9 mouse cellular contexts compared by ENCODE assay signal in the genomic region with DNA sequence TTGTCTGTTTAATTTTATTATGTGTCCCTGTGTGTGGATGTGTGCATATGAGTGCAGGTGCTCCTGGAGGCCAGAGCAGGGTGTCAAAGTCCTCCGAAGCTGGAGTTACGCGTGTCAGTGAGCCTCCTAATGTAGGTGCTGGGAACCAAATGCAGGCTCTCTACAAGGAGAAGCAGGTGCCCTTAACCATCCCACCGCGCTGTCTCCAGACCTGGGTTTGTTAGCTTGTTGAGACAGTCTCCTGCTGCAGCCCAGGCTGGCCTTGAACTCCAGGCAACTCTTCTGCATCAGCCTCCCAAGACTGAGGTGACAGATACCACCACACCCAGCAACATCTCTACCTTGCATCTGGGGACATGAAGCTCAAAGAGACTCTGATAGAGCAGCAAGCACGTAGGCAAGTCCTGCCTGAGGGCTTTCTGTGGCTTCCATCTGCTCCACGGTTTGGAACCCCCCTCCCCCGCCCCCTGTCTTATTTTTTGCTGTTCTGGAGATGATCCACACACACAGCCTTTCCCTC. TPM values are rescaled to one million over a fixed set of nuclear protein-coding genes. Genes with fewer than 3 reads are reported as not detected.
A peak's percentile ranks its signal among the peaks of the same experiment; 100 is the strongest.
DNase-seq lines count a peak whose midpoint lies in the region; ATAC-seq lines count a peak whose summit lies in the region.
"Had no signal": no experiment of that assay in that cellular context is flagged by ENCODE, and none has a peak within 500 bp of the region (broad histone marks: within the 10 kb centered on the region; RNA-seq: fewer than 3 reads in every experiment).

No protein-coding gene starts in this region.

- H3K36me3 ChIP-seq in hindbrain, embryonic 14.5 days (replicated peaks; ENCODE audit: control insufficient read depth, insufficient read depth), result no peaks in the 10 kb centered on the region
- H3K36me3 ChIP-seq: heart, embryonic 15.5 days had no signal

- H3K4me2 ChIP-seq in hindbrain, embryonic 14.5 days (replicated peaks), result peak overlapping the region; percentile 23
- H3K4me2 ChIP-seq: heart, embryonic 15.5 days had no signal

- H3K4me3 ChIP-seq in hindbrain, embryonic 14.5 days (replicated peaks; ENCODE audit: low read length), result no peak overlapping the region
- H3K4me3 ChIP-seq: heart, embryonic 15.5 days had no signal

- 0 out of 2 replicates have a peak, but pooled peaks have one; percentile 21 for ATAC-seq in hindbrain, embryonic 14.5 days (ENCODE audit: low FRiP score)
- ATAC-seq in megakaryocyte progenitor cell, adult 5-6 weeks (replicated peaks; ENCODE audit: poor library complexity), result peak; percentile 89

- no peaks in the 10 kb centered on the region for H3K9me3 ChIP-seq in hindbrain, embryonic 14.5 days (ENCODE audit: control insufficient read depth, low read length)
- H3K9me3 ChIP-seq: heart, embryonic 15.5 days had no signal

- no peaks in the 10 kb centered on the region for H3K27me3 ChIP-seq in hindbrain, embryonic 14.5 days (ENCODE audit: control insufficient read depth, insufficient read depth, low read length)
- H3K27me3 ChIP-seq: heart, embryonic 15.5 days had no signal

- H3K4me1 ChIP-seq in hindbrain, embryonic 14.5 days (replicated peaks; ENCODE audit: control insufficient read depth, insufficient read depth, low read length), result peaks cover 11% of the 10 kb centered on the region; the same call in 1 of the 2 replicates

- DNase-seq in ES-CJ7 (ENCODE audit: low read depth, low spot score), result peak; percentile 59
- DNase-seq in c-Kit-positive CD71-positive TER-119-positive erythroid progenitor cells, embryonic 14.5 days (ENCODE audit: low spot score), result peak; percentile 69
- no peak for DNase-seq in hindbrain, embryonic 14.5 days (ENCODE audit: low spot score)
- DNase-seq in ovary, postnatal 14 days (ENCODE audit: low spot score), result no peak
- no peak for DNase-seq in right cerebral cortex, postnatal 10 days (ENCODE audit: low spot score in 2 of 2)
- DNase-seq in kidney, postnatal 4 days, result no peak
- DNase-seq in B cell, adult 2 months, result no peak

- no peak overlapping the region for H3K9ac ChIP-seq in hindbrain, embryonic 14.5 days
- H3K9ac ChIP-seq: heart, embryonic 15.5 days had no signal

- WGBS in hindbrain, embryonic 14.5 days, result 57% methylated on average over 8 of the region's 8 CpGs

- peak overlapping the region; percentile 66; the same call in 1 of the 2 replicates for H3K27ac ChIP-seq in hindbrain, embryonic 14.5 days
- H3K27ac ChIP-seq: heart, embryonic 15.5 days had no signal

RNA-seq across cellular contexts. Expression of a gene that starts 10.6 kb away (rescaled TPM):
- polyA plus RNA-seq in hindbrain, embryonic 14.5 days (2014; fragmentation: Nextera tagmentation; extraction: Ambion mirVana), result 57.1 and 57.3 TPM in 2 replicates
- 21.9 and 28.4 TPM in 2 replicates for total RNA-seq in megakaryocyte progenitor cell, adult 5-6 weeks (2015)
- 14.5 and 18.2 TPM in 2 replicates for total RNA-seq in megakaryocyte progenitor cell, adult 5-6 weeks (2017)

Comparison
In these comparisons a context has a peak if more than half of its experiments do, and no peak if none do; other contexts are left out.
1. DNase-seq: peak in ES-CJ7 (single experiment) and c-Kit-positive CD71-positive TER-119-positive erythroid progenitor cells, embryonic 14.5 days (single experiment); none in hindbrain, embryonic 14.5 days (single experiment), ovary, postnatal 14 days (single experiment), right cerebral cortex, postnatal 10 days (0 of 2), kidney, postnatal 4 days (0 of 2) and B cell, adult 2 months (0 of 2).